Mouse (Mus musculus) small intestine, adult 2 months (tissue): ENCODE measurements at regions not wholly inside any gene's neighbourhood (a gene's known extent, or its start where the extent isn't known, plus 50 kb on each side); places are given as distances from the start of the nearest gene placed in this dataset.

Experiments used
- H3K27ac ChIP-seq: fragments of 200-500 bp; 2 replicates; pipeline ENCODE4 v1.5.1; 2012; ENCODE audit warnings: low read depth, low read length, control low read depth, inconsistent platforms; ENCODE audit not compliant: insufficient read depth
- H3K27me3 ChIP-seq: fragments of 200-500 bp; 2 replicates; pipeline ENCODE4 v1.6.1; 2012; ENCODE audit warnings: mild to moderate bottlenecking, moderate library complexity, low read length, inconsistent platforms; ENCODE audit not compliant: control insufficient read depth, insufficient read depth
- H3K36me3 ChIP-seq: fragments of 200-500 bp; 2 replicates; pipeline ENCODE4 v1.6.1; 2012; ENCODE audit warnings: mild to moderate bottlenecking, low read length, control low read depth, inconsistent platforms; ENCODE audit not compliant: control insufficient read depth, insufficient read depth
- H3K4me1 ChIP-seq: fragments of 200-500 bp; 2 replicates; pipeline ENCODE4 v1.6.1; 2012; ENCODE audit warnings: low read length, inconsistent platforms, mixed read lengths; ENCODE audit not compliant: control insufficient read depth, insufficient read depth, insufficient read length
- H3K4me3 ChIP-seq: fragments of 200-500 bp; 2 replicates; pipeline ENCODE4 v1.5.1; 2012; ENCODE audit warnings: low read depth, mild to moderate bottlenecking, control low read depth, inconsistent platforms, low read length, moderate library complexity
- CTCF ChIP-seq: fragments of 200-500 bp; IDR thresholded peaks from 2 replicates; pipeline ENCODE4 v1.5.1; 2012; ENCODE audit warnings: low read depth, mild to moderate bottlenecking, control low read depth, inconsistent platforms, low read length, moderate library complexity, mixed read lengths; ENCODE audit not compliant: insufficient replicate concordance, insufficient read length; ENCODE audit errors: extremely low read depth
- POLR2A ChIP-seq: fragments of 200-500 bp; IDR thresholded peaks from 2 replicates; pipeline ENCODE4 v1.6.1; 2012; ENCODE audit warnings: low read depth, mild to moderate bottlenecking, control low read depth, inconsistent platforms, low read length, moderate library complexity
- WGBS: fragments of 180-500 bp; shearing (Covaris S2); methylation state at CpG from one replicate; pipeline ENCODE4 v1.1.7; 2018; 5-methylcytosine and 5-hydroxymethylcytosine counted together

GRCm38 (mm10) chr15:96031085-96031780 is 240.6 kb downstream of the Ano6 start:
- Histone ChIP-seq H3K27ac (no peak overlapping the region), H3K27me3 (no peaks in the 10 kb centered on the region), H3K4me1 (no peaks in the 10 kb centered on the region; the same call in 1 of the 2 replicates), H3K4me3 (no peak overlapping the region), H3K36me3 (no peaks in the 10 kb centered on the region)
- WGBS: 52% methylated on average over 8 of the region's 8 CpGs
- TF ChIP-seq POLR2A (no peak), CTCF (no peak)

GRCm38 (mm10) chr15:96035273-96035672 is 244.6 kb downstream of the Ano6 start:
- Histone ChIP-seq H3K4me3 (no peak overlapping the region), H3K4me1 (no peaks in the 10 kb centered on the region; the same call in 1 of the 2 replicates), H3K27me3 (no peaks in the 10 kb centered on the region), H3K27ac (no peak overlapping the region), H3K36me3 (no peaks in the 10 kb centered on the region)
- TF ChIP-seq POLR2A: no peak
- no peak for TF ChIP-seq CTCF
- 16% methylated on average over 12 of the region's 12 CpGs for WGBS

- Histone ChIP-seq H3K36me3 (no peaks in the 10 kb centered on the region), H3K4me1 (no peaks in the 10 kb centered on the region), H3K27me3 (no peaks in the 10 kb centered on the region), H3K27ac (no peak overlapping the region), H3K4me3 (no peak overlapping the region)
- TF ChIP-seq CTCF: no peak
- no peak for TF ChIP-seq POLR2A
- 70% methylated on average over 3 of the region's 3 CpGs for WGBS
These were observed 241.8 kb upstream of the Arid2 start for GRCm38 (mm10) chr15:96045561-96045960.

GRCm38 (mm10) chr15:96046651-96047050 is 240.7 kb upstream of the Arid2 start:
- no peak overlapping the region for H3K4me3 ChIP-seq

GRCm38 (mm10) chr15:96050416-96050815 is 236.9 kb upstream of the Arid2 start:
- Histone ChIP-seq H3K27me3 (no peaks in the 10 kb centered on the region), H3K4me1 (no peaks in the 10 kb centered on the region), H3K27ac (no peak overlapping the region), H3K4me3 (no peak overlapping the region), H3K36me3 (no peaks in the 10 kb centered on the region)
- 42% methylated on average over 4 of the region's 4 CpGs for WGBS
- no peak for TF ChIP-seq POLR2A
- TF ChIP-seq CTCF: no peak

More at GRCm38 (mm10) chr15:96046651-96047050, 240.7 kb upstream of the Arid2 start:
- H3K36me3 ChIP-seq: no peaks in the 10 kb centered on the region
- WGBS: 89% methylated on average over 5 of the region's 5 CpGs
- no peaks in the 10 kb centered on the region for H3K27me3 ChIP-seq
- no peak overlapping the region for H3K27ac ChIP-seq
- H3K4me1 ChIP-seq: no peaks in the 10 kb centered on the region
- no peak for TF ChIP-seq CTCF
- TF ChIP-seq POLR2A: no peak

- no peak for TF ChIP-seq POLR2A
- TF ChIP-seq CTCF: no peak
- H3K4me1 ChIP-seq: no peaks in the 10 kb centered on the region
- H3K4me3 ChIP-seq: no peak overlapping the region
- no peak overlapping the region for H3K27ac ChIP-seq
- WGBS: 70% methylated on average over 5 of the region's 5 CpGs
- no peaks in the 10 kb centered on the region for H3K36me3 ChIP-seq
- H3K27me3 ChIP-seq: no peaks in the 10 kb centered on the region
These were observed 234.7 kb upstream of the Arid2 start for GRCm38 (mm10) chr15:96052586-96052985.

- WGBS: 39% methylated on average over 10 of the region's 10 CpGs
- Histone ChIP-seq H3K4me3 (no peak overlapping the region), H3K36me3 (no peaks in the 10 kb centered on the region), H3K4me1 (no peaks in the 10 kb centered on the region), H3K27ac (no peak overlapping the region), H3K27me3 (no peaks in the 10 kb centered on the region)
- TF ChIP-seq POLR2A (no peak), CTCF (no peak)
These were observed 232.0 kb upstream of the Arid2 start for GRCm38 (mm10) chr15:96055361-96055760.
